Mouse (Mus musculus) fibroblast of lung, adult 2 months (primary cell): Measurements from ENCODE around the gene Zfp219.
"Not testable (repeated sequence)": the region's sequence is repeated elsewhere in the genome, so short reads cannot be mapped to it uniquely, and the experiment has no call there.

ENCODE experiments used
- DNase-seq: peaks from one replicate; pipeline ENCODE4 v3.0.0-alpha.2; 2011; ENCODE audit warnings: low read depth

The Zfp219 gene

GRCm38 (mm10) chr14:52020486-52021137 lies at the start of gene Zfp219:
Zfp219 (minus strand) TSS chr14:52020733.
- peak; percentile 78 for DNase-seq

- DNase-seq: no peak
Measured at GRCm38 (mm10) chr14:52066135-52066534, 45.6 kb upstream of the Zfp219 start.

GRCm38 (mm10) chr14:52061798-52062197 lies 41.3 kb upstream of the Zfp219 start:
- DNase-seq: no peak

- no peak for DNase-seq
Measured at GRCm38 (mm10) chr14:52060800-52061199, 40.3 kb upstream of the Zfp219 start.

GRCm38 (mm10) chr14:52059982-52060381 lies 39.4 kb upstream of the Zfp219 start:
- DNase-seq: no peak

- not testable (repeated sequence) for DNase-seq
Measured at GRCm38 (mm10) chr14:52052720-52053119, 32.2 kb upstream of the Zfp219 start.

- no peak for DNase-seq
Measured at GRCm38 (mm10) chr14:52045966-52046565, 25.5 kb upstream of the Zfp219 start.

- DNase-seq: no peak
Measured at GRCm38 (mm10) chr14:52044901-52045678, 24.6 kb upstream of the Zfp219 start.

GRCm38 (mm10) chr14:52043446-52043845 lies 22.9 kb upstream of the Zfp219 start:
- DNase-seq: no peak

- not testable (repeated sequence) for DNase-seq
Measured at GRCm38 (mm10) chr14:52042359-52042758, 21.8 kb upstream of the Zfp219 start, which contains the start of gene Olfr221. Olfr221 (minus strand) TSS chr14:52042459.

GRCm38 (mm10) chr14:52039332-52039731 lies 18.8 kb upstream of the Zfp219 start:
- DNase-seq: no peak

- no peak for DNase-seq
Measured at GRCm38 (mm10) chr14:52035926-52036325, 15.4 kb upstream of the Zfp219 start.

GRCm38 (mm10) chr14:52026342-52026741 lies 5.8 kb upstream of the Zfp219 start:
- no peak for DNase-seq

- no peak for DNase-seq
Measured at GRCm38 (mm10) chr14:52024133-52024532, 3.6 kb upstream of the Zfp219 start.

- peak; percentile 84 for DNase-seq
Measured at GRCm38 (mm10) chr14:52022709-52023459, 2.4 kb upstream of the Zfp219 start.

GRCm38 (mm10) chr14:52022244-52022708 lies 1.7 kb upstream of the Zfp219 start:
- no peak for DNase-seq

GRCm38 (mm10) chr14:52021568-52022212 lies 1.2 kb upstream of the Zfp219 start:
- no peak for DNase-seq

GRCm38 (mm10) chr14:52021138-52021529 lies 601 bp upstream of the Zfp219 start:
- no peak for DNase-seq

GRCm38 (mm10) chr14:52019590-52020340 lies 768 bp downstream of the Zfp219 start:
- DNase-seq: peak; percentile 95

- no peak for DNase-seq
Measured at GRCm38 (mm10) chr14:52019051-52019589, 1.4 kb downstream of the Zfp219 start.
